Mouse (Mus musculus) retina, embryonic 14.5 days (tissue): ENCODE data around the gene Hpdl.

Experiments used
- DNase-seq: peaks from one replicate; pipeline ENCODE4 v3.0.0-alpha.2; 2015; ENCODE audit warnings: low spot score

Hpdl gene

GRCm38 (mm10) chr4:116799901-116800300 is 21.6 kb downstream of the Hpdl start:
- peak; percentile 63 for DNase-seq

DNA sequence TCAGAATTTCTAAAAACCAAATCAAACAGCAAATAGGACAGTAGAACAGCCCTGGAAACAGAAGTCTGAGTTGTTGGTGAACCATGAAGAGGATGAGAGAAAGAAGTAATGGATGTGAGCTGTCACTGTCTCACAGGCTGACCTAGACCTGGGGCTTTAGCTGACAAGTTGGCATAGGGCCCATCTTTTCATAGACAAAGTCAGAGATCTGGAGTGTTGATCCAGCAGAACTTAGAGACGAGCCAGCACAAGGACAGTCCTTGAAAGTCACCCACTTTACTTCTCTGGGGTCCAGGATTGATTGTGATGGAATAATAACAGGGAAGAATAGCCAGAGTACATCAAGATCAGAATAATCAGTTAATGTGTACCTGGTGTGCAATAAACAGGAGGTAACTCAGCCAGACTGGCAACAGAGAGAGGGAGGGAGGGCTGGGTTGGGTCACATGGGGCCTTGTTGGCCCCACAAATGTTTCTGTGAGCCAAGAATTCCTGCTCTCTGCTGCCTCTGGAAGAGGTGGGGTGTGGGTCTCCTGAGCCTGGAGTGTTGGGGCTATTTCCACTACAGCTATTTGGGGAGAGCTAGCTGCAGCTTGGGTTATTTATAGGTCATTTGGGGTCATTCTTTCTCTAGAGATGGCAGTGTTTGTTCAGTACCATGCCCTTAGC is 24.9 kb downstream of the Hpdl start:
- DNase-seq = no peak

DNA sequence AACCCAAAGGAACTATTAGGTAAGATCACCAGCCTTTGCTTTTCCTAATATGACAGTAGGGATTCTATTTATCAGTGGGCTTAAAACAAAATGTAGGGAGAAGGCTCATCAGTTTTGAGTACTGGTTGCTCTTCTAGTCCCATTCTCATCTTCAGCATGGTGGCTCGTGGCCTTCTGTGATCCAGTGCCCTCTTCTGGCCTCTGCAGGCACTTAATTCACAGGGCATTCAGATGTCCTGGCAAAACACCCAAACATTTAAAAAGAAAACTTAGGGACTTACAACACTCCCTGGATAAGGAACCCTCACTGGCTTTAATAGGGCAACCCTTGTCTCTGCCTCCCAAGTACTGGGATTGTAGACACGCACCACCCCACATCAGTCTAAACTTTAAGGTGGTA is 27.2 kb downstream of the Hpdl start:
- no peak for DNase-seq

DNA sequence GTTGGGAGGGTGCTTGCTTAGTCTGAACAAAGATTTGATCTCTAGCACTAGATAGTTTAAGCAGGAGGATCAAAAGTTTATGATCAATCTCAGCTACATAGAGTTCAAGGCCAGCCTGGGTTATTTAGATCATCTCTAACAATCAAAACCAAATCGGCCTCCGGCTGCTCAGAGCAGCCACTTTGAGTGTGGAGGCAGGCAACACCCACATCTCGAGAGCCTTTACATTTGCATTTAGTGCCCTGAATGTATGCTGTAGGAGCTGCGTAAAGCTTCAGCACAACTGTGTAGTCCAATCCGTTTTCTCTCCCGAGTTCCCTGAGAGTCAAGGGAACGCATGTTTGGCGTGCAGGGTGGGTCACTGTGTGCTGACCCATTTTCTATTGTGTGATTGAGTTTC is 29.1 kb downstream of the Hpdl start:
- no peak for DNase-seq

- peak; percentile 98 for DNase-seq
These were observed 32.6 kb downstream of the Hpdl start for GRCm38 (mm10) chr4:116788956-116789355.

GRCm38 (mm10) chr4:116787985-116788760 is 33.3 kb downstream of the Hpdl start:
- no peak for DNase-seq

DNA sequence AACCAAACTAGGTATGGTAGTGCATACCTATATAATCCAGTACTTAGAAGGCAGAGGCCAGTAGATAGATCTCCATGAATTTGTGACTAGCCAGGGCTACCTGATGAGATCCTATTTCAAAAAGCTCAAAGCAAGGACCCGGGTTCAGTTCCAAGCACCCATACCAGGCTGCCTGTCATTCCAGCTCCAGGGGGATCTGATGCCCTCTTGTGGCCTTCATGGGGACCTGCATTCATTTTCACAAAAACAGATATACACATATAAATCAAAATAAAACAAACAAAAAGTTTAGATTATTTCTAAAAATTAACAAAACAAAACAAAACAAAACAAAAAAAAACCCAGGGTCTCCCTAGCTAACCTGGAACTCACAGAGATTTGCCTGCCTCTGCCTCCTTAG is 34.9 kb downstream of the Hpdl start:
- no peak for DNase-seq

DNA sequence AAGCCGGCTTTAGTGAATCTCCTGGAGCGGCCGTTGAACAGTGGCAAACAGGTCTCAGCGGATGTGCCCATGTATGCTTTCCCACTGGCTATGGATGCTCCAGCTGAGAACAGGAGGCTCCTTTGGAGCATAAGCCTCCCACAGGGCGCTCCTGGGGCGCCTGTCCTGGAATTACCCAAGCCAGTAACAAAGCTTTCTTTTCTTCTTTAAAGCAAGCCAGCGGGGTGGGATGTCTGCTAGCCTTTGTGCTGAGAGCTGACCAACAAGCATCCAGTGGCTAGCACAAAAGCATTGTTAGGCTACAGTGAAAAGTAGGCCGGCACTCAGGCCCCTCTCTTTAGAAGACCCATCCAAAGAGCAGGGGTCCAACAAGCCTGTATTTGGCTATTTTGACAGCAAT is 39.3 kb downstream of the Hpdl start:
- DNase-seq = peak; percentile 63

DNA sequence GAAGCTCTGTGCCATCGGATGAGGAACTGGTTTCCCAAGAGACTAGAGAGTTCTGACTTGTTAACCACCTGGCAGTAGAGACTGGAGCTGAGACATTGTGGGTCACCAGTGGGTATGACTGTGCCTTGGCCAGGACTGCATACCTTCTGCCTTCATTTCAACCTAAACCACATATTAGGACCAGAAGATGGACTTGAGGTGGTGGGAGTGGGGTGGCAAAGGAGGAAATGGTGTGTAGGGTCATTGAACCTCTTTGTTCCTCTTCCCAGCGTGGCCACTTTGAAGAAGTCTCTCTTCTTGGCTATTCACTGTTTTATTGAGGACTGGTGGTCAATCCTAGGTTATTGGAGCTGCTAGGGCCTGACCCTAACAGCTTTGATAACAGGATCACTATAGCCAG is 40.1 kb downstream of the Hpdl start:
- no peak for DNase-seq

GRCm38 (mm10) chr4:116780541-116780940 is 41.0 kb downstream of the Hpdl start:
- no peak for DNase-seq

GRCm38 (mm10) chr4:116777079-116777478 is 44.4 kb downstream of the Hpdl start:
- DNase-seq = no peak

- DNase-seq = no peak
These were observed 45.1 kb downstream of the Hpdl start for GRCm38 (mm10) chr4:116776391-116776790.
